Mouse (Mus musculus) retina, adult 2 months (tissue): ENCODE results near the gene Fbxo4.
A peak's percentile ranks its signal among the peaks of the same experiment; 100 is the strongest.

Source experiments
- DNase-seq: peaks from one replicate; pipeline ENCODE4 v3.0.0-alpha.2; 2012; ENCODE audit warnings: low read depth, low spot score

Gene Fbxo4

GRCm38 (mm10) chr15:3979061-3979848, at the start of gene Fbxo4:
TSS of gene Fbxo4 (minus strand) at chr15:3979573.
- DNase-seq: no peak

DNA sequence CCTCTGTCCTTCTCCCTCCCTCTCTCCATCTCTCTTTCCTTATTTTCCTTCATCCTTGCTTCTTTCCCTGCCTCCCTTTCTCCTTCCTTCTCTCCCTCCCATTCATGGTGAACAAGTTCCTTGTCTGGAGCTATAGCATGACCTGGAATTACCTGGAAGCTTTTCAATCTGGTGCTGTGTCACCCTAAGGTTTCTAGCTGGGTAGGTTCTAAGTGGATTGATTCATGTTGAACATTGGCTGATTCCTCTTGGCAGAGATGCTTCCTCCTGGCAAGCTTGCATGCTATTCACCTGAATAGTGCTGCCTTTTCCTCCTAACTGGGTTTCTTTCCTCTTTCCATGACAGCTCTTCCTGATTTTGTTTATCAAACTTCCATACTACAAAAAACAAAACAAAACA, 49.6 kb upstream of the Fbxo4 start:
- DNase-seq: no peak

DNA sequence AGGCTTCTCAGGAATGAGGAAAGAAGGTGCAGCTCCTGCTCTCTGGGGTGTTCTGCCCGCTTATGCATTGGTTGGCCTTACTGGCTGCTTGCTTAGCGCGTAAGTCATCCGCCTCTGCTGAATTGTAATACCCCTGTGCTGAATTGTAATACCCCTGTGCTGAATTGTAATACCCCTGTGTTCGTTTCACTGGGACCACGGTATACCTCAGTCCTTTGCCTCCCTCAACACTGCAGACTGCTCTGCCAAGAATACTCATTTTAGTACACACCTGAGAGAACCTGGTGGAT, 49.0 kb upstream of the Fbxo4 start:
- no peak for DNase-seq

- DNase-seq: no peak
These were observed 48.5 kb upstream of the Fbxo4 start for GRCm38 (mm10) chr15:4027671-4028410.

- peak; percentile 53 for DNase-seq
These were observed 47.6 kb upstream of the Fbxo4 start for GRCm38 (mm10) chr15:4026831-4027584.

DNA sequence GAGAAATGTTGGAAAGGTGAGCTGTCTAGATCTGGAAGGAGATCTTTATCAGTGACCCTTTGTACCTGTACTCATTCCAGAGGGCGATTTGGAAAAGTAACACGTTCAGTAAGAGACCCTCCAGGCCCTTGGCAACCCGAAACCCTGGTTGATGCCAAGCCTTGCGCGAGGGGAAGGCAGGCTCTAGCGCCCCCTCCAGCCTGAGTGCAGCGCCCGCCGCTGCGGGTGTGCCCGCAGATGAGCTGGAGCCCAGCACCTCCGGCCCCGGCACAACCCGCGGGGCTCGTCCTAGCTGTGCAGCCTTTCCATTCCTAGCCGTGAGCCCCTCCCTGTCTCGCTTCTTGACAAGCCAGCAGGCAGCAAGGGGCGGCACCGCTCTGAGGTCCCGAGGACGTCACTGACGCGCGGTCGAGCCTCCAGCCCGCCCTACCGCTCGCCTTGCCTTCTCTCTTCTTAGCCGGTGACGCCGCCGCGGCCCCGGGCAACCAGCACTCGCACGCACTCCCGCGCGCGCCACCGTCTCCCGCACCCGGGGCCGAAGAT, 46.9 kb upstream of the Fbxo4 start, which contains the start of gene Oxct1:
Gene Oxct1, plus strand, starts transcription at position 153 of the 543 bp plus-strand sequence.
- peak; percentile 69 for DNase-seq

DNA sequence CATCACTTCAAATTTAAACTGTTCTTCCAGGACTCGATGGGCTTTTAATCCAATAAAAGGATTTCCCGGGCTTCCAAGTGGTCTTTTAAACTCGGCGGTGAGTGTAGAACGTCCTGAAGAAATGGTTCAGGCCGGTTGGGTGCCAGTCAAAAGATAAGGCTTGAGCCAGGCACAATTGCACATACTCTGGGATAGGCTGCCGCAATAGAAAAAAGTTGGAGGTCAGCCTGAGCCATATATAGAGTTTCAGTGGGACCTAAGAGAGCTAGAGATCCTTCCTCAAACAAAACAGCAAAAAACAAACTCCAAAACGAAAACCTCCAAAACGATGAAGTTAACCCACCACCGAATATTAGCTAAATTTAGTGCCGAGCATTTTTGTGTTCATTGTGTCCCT, 46.1 kb upstream of the Fbxo4 start:
- no peak for DNase-seq

GRCm38 (mm10) chr15:4024726-4025507, 45.5 kb upstream of the Fbxo4 start:
- no peak for DNase-seq

DNA sequence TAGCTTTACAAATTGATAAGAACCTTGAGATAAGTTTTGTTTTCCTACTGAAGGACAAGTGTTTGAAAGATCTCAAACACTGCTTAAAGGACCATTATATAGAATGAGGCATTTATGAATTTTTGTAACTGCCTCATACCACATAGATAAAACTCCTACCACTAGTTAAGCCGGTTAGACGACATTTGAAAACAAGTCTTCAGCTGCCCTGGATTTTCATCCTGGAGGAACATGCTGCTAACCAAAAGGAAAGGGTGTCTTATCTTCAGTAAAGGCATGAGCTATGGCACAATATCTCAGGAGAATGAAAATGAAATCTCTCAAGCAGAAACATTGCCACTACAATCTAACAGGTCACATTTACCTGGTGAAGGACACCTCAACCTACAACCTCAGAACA, 44.4 kb upstream of the Fbxo4 start:
- no peak for DNase-seq

DNA sequence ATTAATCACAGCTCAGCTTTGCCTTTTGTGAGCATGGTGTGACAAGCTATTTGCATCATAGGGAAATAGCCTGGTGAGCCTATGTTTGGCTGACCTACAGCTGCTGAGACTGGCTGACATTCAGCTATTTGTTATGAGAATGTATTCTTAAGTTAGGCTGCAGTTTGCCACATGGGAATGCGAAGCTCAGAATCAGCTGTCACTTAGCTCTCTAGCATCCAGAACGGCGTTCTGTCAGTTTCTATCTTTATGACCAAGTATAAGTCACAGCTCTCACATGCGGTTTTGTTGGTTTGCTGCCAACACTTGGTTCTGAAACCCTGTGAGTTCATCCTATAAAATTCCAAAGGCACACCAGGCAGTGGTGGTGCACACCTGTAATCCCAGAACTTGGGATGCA, 41.3 kb upstream of the Fbxo4 start:
- DNase-seq: no peak

GRCm38 (mm10) chr15:4013873-4014272, 34.5 kb upstream of the Fbxo4 start:
- peak; percentile 66 for DNase-seq

- no peak for DNase-seq
These were observed 21.2 kb upstream of the Fbxo4 start for GRCm38 (mm10) chr15:4000536-4000935.

DNA sequence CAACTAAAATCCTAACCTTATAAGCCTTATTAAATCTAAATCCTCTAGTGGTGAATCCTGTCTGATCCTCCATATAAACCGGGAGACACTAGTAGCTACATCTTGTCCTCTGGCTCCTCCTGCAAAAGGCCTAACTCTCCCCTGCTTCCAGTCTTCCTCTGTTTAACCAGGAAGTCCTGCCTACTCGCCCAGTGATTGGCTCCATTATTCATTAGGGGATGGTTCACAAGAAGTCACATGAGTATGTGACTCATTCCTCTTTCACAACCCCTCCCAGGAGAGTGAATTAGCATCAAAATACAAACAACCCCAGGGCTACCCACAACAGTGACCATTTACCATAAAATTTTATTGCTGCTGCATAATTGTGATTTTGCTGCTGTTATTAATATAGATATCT, 19.8 kb upstream of the Fbxo4 start:
- DNase-seq: no peak

DNA sequence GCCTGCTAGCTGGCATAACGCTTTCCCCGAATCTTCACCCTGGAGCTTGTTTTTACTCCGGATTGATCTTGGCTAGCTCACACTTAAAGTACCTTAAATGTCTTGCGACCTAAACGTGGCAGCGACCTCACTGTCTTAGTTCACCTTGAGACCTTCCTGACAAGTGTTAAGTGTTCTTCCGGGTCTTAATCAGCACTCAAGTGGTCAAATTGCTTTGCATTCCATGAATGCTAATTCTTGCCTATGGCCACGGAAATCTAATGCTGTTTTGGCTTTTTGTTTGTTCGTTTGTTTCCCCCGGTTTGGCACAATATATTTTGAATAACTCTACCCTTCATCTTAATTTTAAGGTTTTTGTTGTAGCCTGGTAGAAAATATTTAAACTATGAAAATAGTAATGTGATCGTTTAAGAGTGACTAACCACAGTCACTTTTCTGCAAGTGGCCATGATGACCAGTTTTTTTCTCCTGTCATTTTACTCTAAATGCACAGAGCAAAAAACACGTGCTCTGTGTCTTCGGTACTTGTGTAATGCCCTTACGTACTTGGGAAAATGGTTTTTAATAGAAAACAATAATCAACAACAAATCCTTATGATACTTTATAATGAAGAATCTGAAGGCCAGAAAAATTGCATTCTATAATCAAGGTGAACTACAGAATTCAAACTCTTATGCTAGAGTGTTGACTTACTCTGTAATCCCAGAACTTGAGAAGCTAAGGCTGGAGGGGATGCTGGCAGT, 17.1 kb upstream of the Fbxo4 start:
- no peak for DNase-seq

DNA sequence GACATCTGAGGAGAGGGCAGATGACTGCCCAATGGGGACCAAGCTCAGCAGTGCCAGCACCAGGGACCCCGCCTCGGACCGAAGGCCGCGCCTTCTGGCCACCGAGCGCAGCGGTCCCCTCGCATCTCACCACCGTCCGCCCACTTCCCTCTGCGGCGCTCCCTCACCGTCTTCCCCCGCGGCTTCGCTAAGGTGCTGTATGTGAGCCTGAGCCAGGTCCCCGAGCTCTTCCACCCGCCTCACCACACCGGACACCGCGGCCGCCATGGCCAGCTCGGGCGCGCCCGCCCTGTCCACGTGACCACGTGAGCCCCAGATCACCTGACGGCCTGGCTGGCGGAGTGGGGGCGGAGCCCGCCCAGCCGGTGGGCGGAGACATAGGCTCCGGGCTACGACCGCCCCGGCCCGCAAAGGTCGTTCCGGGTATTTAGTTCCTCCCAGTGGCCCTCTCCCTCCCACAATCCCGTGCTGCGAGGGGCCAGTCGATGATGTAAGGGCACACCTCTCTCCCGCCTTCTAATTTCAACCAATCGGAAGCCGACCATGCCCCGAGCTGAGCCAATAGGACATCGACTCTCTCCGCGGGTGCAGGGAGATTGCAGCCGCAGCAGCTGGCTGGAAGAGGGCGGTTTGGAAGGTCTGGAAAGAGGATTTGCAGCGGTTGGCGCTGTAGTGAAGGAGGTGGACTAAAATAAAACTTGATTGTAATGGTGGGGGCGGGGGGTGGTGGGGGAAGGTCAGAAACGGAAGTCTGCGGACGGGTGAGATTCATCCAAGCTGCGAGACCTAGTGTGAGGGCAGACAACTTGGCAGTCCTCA, 16.3 kb upstream of the Fbxo4 start, which contains the start of gene AW549877:
Gene AW549877, minus strand, starts transcription at position 297 of the 819 bp plus-strand sequence.
- DNase-seq: peak; percentile 99

GRCm38 (mm10) chr15:3994852-3995447, 15.6 kb upstream of the Fbxo4 start:
- DNase-seq: no peak

GRCm38 (mm10) chr15:3987981-3988380, 8.6 kb upstream of the Fbxo4 start:
- no peak for DNase-seq

- no peak for DNase-seq
These were observed 5.5 kb upstream of the Fbxo4 start for GRCm38 (mm10) chr15:3984876-3985275.

DNA sequence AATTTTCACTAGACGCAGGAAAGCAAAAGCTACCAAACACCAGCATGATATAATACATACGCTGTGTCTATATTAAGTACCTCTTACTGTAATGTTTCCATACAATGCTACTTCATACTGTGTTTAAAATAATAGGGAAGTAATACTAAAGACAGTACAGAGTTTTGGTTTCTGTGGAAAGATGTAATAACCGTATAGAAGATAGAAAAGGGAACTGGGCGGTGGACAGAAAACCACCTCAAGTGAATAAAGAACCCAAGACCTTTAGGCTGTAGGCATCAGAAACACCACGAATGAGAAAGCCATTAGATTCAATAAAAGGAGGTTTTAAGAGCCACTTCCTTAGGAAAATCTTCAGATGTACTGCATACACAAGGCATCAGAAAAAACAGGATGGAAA, 3.4 kb upstream of the Fbxo4 start:
- no peak for DNase-seq
